Mouse (Mus musculus): ENCODE data around the gene Rbl2.

DNA sequence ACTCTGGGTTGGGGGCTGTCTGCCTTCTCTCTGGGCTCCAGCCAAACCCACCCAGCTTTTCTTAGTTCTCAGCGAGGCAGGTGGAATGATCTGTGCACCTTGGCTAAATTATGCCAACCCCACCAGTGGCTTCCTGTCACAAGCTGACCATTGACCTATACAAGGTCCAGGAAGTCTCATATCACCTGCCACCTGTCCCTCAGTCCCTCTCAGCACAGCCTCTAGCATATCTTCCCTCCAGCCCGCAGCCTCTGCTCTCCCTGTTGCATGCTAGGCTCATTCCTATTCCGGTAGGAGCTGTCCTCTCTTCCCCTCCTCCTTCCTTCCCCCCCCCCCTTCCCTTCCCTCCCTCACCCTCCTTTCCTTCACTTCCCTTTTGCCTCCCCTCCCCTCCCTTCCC lies 79.4 kb downstream of the Rbl2 start:
- no peak for TF ChIP-seq CTCF (IDR thresholded peaks at IDR 0.05; ENCODE audit: extremely low read depth, insufficient read depth, insufficient read length, insufficient replicate concordance)
- TF ChIP-seq POLR2A (IDR thresholded peaks at IDR 0.05; ENCODE audit: low read depth, low read length) = no peak
